Mouse (Mus musculus) spleen, postnatal 14 days (tissue): ENCODE measurements around the gene Kif16b.

Experiments used
- DNase-seq, 2 experiments: peaks; one replicate each; pipeline ENCODE4 v3.0.0; 2021 to 2022; ENCODE audit warnings: low spot score in 2 of 2

Kif16b gene

GRCm38 (mm10) chr2:142732370-142732769 lies 169.0 kb downstream of the Kif16b start:
- no peak for DNase-seq

- no peak for DNase-seq
These were observed 169.6 kb downstream of the Kif16b start for GRCm38 (mm10) chr2:142731778-142732092.

GRCm38 (mm10) chr2:142731016-142731777 lies 170.1 kb downstream of the Kif16b start:
- no peak for DNase-seq

GRCm38 (mm10) chr2:142724215-142725001 lies 176.9 kb downstream of the Kif16b start:
- no peak for DNase-seq

- DNase-seq: no peak
These were observed 181.2 kb downstream of the Kif16b start for GRCm38 (mm10) chr2:142720174-142720573.

GRCm38 (mm10) chr2:142718998-142719397 lies 182.3 kb downstream of the Kif16b start:
- no peak for DNase-seq

GRCm38 (mm10) chr2:142717591-142717990 lies 183.7 kb downstream of the Kif16b start:
- no peak for DNase-seq

- DNase-seq: no peak
These were observed 185.4 kb downstream of the Kif16b start for GRCm38 (mm10) chr2:142715912-142716260.

GRCm38 (mm10) chr2:142715186-142715911 lies 186.0 kb downstream of the Kif16b start:
- DNase-seq: no peak

GRCm38 (mm10) chr2:142712727-142713126 lies 188.6 kb downstream of the Kif16b start:
- no peak for DNase-seq

GRCm38 (mm10) chr2:142709326-142709725 lies 192.0 kb downstream of the Kif16b start:
- no peak for DNase-seq

GRCm38 (mm10) chr2:142700689-142701088 lies 200.6 kb downstream of the Kif16b start:
- DNase-seq: no peak

GRCm38 (mm10) chr2:142698650-142699049 lies 202.7 kb downstream of the Kif16b start:
- DNase-seq: no peak

- no peak for DNase-seq
These were observed 206.4 kb downstream of the Kif16b start for GRCm38 (mm10) chr2:142694936-142695331.

GRCm38 (mm10) chr2:142694019-142694935 lies 207.1 kb downstream of the Kif16b start:
- no peak for DNase-seq

- DNase-seq: no peak
These were observed 207.9 kb downstream of the Kif16b start for GRCm38 (mm10) chr2:142693461-142693860.

GRCm38 (mm10) chr2:142689496-142689895 lies 211.8 kb downstream of the Kif16b start:
- no peak for DNase-seq

GRCm38 (mm10) chr2:142687936-142688514 lies 213.3 kb downstream of the Kif16b start:
- DNase-seq: no peak

- DNase-seq: no peak
These were observed 218.2 kb downstream of the Kif16b start for GRCm38 (mm10) chr2:142682965-142683709.

- DNase-seq: no peak
These were observed 232.9 kb downstream of the Kif16b start for GRCm38 (mm10) chr2:142668426-142668825.
